Mouse (Mus musculus): Measurements from ENCODE around the gene Clca3a1.
A peak's percentile ranks its signal among the peaks of the same experiment; 100 is the strongest.
"Not testable (repeated sequence)": the region's sequence is repeated elsewhere in the genome, so short reads cannot be mapped to it uniquely, and the experiment has no call there.

The Clca3a1 gene

GRCm38 (mm10) chr3:144760592-144761309, at the start of gene Clca3a1:
TSS of gene Clca3a1 (minus strand) at chr3:144760977.
- DNase-seq: no peak

- DNase-seq: not testable (repeated sequence)
Measured at GRCm38 (mm10) chr3:144808153-144808925, 47.6 kb upstream of the Clca3a1 start.

- not testable (repeated sequence) for DNase-seq
Measured at GRCm38 (mm10) chr3:144806626-144807025, 45.8 kb upstream of the Clca3a1 start.

- DNase-seq: no peak
Measured at GRCm38 (mm10) chr3:144801861-144802260, 41.1 kb upstream of the Clca3a1 start.

GRCm38 (mm10) chr3:144785181-144786148, 24.7 kb upstream of the Clca3a1 start:
- no peak for DNase-seq

- no peak for DNase-seq
Measured at GRCm38 (mm10) chr3:144765161-144765560, 4.4 kb upstream of the Clca3a1 start.

- no peak for DNase-seq
Measured at GRCm38 (mm10) chr3:144761454-144761853, 677 bp upstream of the Clca3a1 start.

GRCm38 (mm10) chr3:144759719-144760118, 1.1 kb downstream of the Clca3a1 start:
- DNase-seq: no peak

GRCm38 (mm10) chr3:144756103-144756502, 4.7 kb downstream of the Clca3a1 start:
- DNase-seq: not testable (repeated sequence)

GRCm38 (mm10) chr3:144753120-144753519, 7.7 kb downstream of the Clca3a1 start:
- DNase-seq: peak; percentile 29 to 31

GRCm38 (mm10) chr3:144749062-144749963, 11.5 kb downstream of the Clca3a1 start:
- not testable (repeated sequence) for DNase-seq

GRCm38 (mm10) chr3:144747706-144748105, 13.1 kb downstream of the Clca3a1 start:
- DNase-seq: not testable (repeated sequence)

GRCm38 (mm10) chr3:144738396-144738795, 22.4 kb downstream of the Clca3a1 start:
- DNase-seq: not testable (repeated sequence)

- peak; percentile 24 to 34 for DNase-seq
Measured at GRCm38 (mm10) chr3:144736831-144737230, 23.9 kb downstream of the Clca3a1 start.

GRCm38 (mm10) chr3:144723455-144723854, 37.3 kb downstream of the Clca3a1 start:
- peak; percentile 58 to 63 for DNase-seq

- not testable (repeated sequence) for DNase-seq
Measured at GRCm38 (mm10) chr3:144722566-144722965, 38.2 kb downstream of the Clca3a1 start.

- no peak for DNase-seq
Measured at GRCm38 (mm10) chr3:144721860-144722256, 38.9 kb downstream of the Clca3a1 start.

GRCm38 (mm10) chr3:144721077-144721859, 39.5 kb downstream of the Clca3a1 start:
- no peak for DNase-seq

- peak; percentile 100 for DNase-seq
Measured at GRCm38 (mm10) chr3:144719901-144720747, 40.7 kb downstream of the Clca3a1 start, which contains the start of gene Sh3glb1. TSS of gene Sh3glb1 (minus strand) at chr3:144720335.

Data from B cell, adult 2 months (primary cell).